Mouse (Mus musculus) embryonic fibroblast, embryonic 13.5 days (primary cell): Measurements from ENCODE around the gene Ociad1.

Experiments used
- CTCF ChIP-seq: IDR thresholded peaks from 2 replicates; pipeline ENCODE4 v1.5.1; 2011; ENCODE audit warnings: mild to moderate bottlenecking, control low read depth, low read length, moderate library complexity, borderline replicate concordance; ENCODE audit not compliant: insufficient read depth
- POLR2A ChIP-seq: IDR thresholded peaks from 2 replicates; pipeline ENCODE4 v1.6.1; 2011; ENCODE audit warnings: low read depth, mild to moderate bottlenecking, control low read depth, low read length, moderate library complexity

DNA sequence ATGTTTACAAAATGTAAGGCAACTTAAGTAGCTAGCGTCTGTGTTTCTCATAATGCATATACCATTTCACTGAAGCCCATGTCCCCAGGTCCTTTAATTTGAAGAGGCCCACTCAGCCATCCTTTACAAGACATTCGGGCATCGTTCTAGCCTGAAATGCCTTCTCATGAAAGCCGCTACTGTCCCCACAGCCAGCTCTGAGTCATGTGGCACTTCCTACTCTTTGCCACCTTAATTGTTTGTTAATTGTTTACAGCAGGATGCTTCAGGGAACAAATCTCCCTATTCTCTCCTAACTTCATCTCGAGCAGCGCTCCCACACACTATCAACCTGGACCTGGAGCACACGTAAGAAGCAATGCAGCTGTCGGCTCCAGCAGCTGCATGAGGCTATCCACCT lies 44.4 kb upstream of the Ociad1 start:
- TF ChIP-seq CTCF (no peak), POLR2A (no peak)
